Mouse (Mus musculus) spleen, adult 18-20 months (tissue): ENCODE results near the gene Cux1.
A peak's percentile ranks its signal among the peaks of the same experiment; 100 is the strongest.

ENCODE experiments used
- DNase-seq, 2 experiments: peaks; one replicate each; pipeline ENCODE4 v3.0.0; 2022; ENCODE audit warnings: mixed read lengths in 2 of 2

Cux1 gene

DNA sequence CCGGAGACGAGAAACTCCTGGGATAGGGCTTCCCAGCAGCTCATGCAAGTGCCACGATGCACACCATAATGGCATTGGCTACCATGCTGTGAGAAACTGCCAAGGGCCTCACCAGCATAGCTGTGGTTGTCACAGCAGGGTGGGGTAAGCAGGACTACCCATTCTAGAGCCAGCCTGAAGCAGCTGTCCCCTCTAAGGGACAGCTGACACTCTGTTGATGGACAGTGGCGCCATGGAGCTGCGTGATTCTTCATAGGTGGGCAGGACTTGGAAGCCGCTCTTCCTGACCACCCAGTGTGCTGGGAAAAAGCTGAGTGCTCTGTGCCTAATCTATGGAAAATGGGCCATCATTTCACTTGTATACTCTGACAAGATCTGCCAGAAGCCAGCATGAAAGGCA is 266.4 kb downstream of the Cux1 start:
- no peak for DNase-seq

DNA sequence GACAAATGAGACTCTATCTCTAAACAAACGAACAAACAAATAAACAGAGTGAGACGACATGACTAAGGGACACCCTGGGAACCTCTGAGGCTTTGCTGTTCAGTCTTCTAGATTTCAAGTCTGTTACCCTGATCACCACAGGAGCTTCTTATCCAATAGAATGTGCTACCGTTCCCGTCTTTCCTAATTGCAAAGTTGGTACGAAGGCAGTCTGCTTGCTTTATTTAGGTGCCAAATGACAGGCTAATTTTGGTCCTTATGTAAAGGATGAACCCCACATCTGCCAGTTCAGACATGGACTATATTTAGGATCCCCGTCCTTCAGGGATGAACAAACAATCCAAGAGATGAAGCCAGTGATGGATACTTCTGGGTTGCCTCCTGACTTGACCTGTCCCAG is 269.6 kb downstream of the Cux1 start:
- no peak for DNase-seq

DNA sequence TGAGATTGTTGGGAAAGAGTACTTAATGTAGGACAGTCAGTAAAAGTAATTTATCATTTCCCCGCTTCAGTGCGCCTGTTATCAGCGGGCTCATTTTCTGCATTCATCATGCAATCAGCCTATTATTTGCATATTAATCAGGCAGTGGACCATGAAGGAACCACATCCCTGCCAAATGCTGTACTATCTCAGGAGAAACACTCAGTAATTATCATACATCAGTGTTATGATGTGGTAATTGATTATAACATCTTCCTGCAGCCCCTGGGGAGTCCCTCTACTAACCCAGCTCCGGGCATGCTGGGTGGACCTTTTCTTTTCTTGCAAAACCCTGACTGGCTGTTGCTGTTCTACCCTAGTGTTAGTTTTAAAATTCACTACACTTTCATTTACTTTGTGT is 270.4 kb downstream of the Cux1 start:
- no peak for DNase-seq

DNA sequence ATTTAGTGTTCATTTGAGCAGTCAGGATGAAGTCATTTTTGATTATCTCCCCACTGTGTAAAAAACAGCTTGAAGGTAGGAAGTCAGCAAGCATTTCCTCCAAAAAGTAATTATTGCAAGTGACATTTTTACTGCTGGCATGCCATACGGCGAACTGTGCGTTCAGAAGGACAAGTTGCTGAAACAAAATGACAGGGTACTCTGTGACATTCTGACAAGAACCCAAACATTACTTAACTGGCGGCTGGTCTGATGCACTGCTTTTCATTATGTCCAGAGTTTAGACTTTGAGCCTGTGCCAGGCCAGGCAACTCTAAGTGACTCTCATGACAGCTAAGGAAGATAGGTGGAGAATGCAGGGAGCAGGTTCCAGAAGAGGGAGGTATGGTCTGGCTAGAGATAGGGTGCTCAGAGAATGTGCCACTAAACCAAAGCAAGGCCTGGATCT is 274.3 kb downstream of the Cux1 start:
- DNase-seq: no peak

DNA sequence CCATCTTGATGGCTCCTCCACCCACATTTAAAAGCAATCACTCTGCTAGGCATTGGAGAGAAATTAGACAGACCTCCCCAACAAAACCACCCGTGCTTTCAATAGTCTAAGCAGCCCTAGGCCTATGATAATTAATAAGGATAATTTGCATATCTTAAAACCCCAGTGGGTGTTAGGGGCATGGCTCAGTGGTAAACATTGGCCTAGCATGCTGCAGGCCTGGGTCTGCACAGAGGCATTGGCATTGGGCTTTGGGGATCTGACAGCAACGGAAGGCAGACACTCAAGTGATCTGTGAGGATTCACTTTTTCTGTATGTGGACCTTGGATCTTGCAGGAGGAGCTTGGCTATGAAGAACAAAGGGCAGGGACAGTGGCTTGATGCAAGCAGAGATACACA is 274.9 kb downstream of the Cux1 start:
- DNase-seq: no peak

DNA sequence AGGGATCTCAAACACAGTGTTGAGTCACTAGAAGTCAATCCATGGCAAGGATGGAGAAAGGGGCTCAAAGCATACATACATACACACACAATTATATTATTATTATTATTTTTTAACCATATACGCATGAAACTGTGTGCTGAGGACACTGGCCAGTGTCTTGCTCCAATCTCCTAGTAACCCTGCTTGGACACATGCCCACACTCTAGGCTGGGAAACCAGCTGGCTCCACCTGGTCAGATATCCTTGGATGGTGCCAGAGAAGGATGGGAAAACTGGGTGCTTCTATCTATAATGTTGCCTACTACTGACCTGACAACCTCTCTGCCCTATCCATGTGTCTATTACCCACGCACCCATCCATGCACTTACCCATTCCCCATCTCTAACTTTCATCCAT is 275.7 kb downstream of the Cux1 start:
- no peak for DNase-seq

DNA sequence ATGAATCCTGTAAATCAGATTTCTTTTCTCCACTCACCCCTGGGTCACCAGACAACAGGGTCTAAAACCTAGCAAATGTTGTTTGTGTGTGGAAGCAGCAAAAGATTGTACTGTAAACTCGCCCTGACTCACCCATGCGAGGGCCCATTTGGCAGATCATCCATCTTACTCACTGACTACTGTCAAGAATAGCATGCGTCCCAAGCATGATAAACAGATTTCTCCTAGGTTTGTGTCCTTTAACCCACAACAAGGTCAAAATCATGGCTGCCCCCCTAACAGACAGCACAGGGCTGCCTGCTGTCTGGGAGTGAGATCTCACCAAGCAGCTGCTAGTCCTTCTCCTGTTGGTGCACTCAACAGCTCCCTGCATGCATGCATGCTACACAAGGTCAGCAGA is 277.5 kb downstream of the Cux1 start:
- no peak for DNase-seq

DNA sequence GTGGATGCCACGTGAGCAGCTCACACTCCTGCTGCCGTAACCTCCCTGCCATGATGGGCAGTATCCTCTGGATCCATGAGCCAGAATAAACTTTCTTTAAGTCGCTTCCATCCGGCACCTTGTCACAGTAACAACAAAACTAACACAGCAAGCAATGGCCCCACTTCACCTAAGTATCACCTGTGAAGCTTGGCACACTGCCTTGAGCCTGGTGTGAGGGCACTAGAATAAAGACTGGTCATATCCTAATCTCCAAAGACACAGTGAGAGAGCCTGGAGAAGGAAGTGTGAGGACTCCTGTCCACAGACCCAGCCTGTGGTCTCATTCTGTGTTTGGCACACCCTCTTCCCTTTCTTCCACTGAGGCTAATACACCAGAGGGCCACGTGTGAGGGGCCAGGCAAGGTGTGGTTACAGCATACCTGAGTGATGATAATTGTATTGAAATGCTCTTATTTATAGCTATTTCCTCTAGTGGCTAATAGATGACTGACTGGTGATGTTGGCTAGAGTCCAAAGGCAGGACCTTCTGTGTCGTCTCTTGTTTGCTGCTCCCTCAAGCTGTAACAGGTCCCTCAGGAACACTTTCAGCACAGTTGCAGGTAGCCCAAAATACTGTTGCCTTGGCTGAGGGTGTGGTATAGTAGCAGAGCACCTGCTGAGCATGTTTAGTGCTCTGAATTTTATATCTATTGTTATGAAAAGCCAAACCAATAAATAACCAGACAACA is 278.8 kb downstream of the Cux1 start:
- DNase-seq: no peak

DNA sequence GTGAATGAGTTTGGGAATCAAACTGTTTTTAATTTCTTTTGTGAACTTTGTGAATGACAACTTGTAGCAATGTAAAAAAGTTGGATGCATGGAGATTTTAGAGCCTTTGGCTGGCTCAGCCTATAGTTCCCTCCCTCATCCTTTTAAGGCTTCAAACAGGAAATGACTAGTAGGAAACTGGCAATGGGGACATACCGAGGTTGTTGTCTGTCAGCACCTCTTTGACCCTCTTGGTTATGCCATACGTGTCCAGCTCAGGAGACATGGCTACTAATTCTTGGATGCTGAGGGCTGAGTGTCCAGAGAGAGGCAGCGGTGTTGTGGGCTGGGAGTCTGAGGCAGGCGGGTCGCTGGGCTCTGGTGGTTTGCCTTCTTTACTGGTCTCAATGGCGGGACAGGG is 280.7 kb downstream of the Cux1 start:
- DNase-seq: no peak

DNA sequence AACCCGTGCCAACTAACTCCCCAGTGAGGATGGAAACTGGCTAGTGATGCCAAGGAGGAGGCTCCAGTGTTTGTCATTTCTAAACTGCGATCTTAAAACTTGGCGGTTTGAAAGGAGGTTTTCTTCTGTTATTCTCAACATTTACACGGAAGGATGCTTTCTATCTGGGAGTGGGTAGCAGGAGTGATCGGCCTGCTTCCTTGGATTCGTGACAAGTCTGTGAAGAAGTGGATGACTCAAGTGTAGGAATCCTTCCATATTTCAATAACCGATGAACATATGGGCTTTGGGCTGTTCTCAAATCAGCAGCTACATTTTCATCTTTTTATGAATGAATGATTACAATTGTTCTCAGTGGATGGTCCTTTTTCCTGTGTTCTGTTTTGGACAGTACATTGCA is 282.2 kb downstream of the Cux1 start:
- DNase-seq: no peak

DNA sequence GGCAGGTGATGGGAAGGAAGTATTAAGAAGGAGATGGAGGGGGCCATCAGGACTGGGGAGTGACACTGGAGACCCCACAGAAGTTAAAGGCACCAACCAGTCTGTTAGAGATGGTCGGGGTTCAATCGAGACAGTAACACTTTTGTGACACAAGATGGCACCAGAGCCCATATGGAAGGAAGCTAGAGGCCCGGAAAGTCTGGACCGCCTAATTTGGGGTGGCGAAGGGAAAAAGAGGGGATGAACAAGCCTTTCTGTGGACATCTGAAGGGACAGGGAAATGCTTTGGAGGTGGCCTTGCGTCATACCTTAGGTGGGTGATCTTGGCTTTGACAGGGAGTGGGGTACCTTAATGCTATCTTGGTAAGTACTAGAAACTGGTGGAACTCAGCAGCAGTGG is 285.9 kb downstream of the Cux1 start:
- no peak for DNase-seq

DNA sequence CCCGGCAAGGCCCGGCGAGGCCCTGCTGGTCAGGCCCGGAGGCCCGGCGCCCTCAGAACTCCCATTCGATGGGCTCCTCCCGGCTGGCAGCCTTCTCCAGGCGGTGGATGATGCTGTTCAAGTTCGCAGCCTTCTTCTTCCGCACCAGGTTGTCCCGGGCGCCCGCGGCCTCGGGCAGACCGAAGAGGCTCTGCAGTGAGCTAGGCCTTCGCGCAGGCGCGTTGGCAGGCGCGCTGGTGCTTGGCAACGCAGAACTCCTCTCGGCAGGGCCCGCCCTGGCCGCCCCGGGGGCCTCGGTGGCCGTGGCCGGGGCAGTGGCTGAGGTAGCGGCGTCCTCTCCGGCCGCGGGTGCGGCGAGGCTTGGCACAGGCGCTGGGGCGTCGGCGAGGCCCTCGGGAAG is 292.6 kb downstream of the Cux1 start:
- no peak for DNase-seq

DNA sequence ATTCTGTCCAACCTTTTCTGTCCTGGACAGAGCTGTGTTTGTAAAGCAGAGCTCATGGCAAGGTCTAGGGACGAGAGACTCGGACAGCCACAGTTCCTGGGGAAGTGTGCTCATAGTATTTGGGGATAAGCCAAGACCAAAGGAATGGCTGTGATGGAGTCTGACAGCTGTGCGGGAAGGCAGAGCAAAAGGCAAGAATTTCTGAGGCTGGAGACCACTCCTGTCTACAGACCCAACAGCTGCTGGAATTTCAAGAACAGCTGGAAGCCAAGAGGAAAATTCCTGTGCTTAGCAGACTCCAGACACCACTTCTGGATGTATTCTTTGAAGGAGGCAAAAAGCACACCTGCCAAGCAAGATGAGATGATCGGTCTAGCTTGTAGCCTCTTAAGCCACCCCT is 297.4 kb downstream of the Cux1 start:
- no peak for DNase-seq

DNA sequence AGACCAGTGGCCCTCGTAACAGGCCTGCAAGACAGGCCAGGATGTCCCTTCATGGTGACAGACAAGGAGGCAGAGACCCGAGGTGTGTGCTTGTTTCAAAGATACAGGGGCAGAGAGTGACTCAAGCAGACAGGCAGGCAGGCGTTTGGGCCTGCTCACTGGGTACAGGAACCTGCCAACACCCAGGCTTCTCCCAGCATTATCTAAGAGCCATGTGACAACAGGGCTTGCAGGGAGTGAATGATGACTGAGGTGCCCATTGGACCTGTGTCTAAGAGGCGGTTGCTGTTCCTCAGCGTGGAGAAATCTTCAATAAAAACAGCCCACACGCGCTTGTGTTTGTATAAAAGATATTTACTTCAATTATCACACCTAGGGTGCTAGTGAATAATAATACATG is 301.2 kb downstream of the Cux1 start:
- DNase-seq: no peak

DNA sequence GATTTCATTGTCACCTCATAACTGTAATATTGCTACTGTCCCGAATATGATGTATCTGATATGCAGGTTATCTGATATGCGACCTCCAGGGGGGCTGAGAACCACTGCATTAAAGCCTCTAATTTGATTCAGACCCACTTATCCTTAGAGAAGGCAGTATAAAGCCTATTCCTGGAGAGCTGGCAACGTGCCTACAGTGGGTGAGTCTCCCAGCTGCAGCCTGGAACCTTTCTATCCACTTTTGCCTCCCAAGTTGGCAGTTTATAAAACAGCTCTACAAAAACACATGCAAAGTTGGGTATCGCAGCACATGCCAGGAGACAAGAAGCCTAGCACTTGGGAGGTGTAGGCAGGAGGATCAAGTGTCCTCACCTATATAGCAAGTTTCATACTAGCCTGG is 303.9 kb downstream of the Cux1 start:
- no peak for DNase-seq

DNA sequence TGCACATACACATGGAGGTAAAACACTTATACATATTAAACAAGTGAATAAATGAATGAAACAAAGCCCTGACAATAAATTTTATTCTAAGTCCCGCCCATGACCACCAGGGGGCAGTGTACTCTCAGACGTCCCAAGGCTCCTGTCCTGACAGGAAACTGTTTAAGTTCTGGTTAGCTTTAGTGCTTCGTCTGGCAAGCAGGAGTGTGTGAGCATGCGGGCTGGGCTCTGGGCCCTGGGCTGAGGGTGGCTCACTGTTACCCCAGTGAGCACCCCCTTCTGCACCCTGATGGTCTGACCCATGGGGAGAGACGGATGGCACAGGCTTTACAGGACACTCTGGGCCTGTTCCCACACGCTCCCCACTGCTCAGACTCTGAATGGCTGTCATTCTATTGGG is 308.4 kb downstream of the Cux1 start:
- peak in 1 of 2 experiments; percentile 80 for DNase-seq

DNA sequence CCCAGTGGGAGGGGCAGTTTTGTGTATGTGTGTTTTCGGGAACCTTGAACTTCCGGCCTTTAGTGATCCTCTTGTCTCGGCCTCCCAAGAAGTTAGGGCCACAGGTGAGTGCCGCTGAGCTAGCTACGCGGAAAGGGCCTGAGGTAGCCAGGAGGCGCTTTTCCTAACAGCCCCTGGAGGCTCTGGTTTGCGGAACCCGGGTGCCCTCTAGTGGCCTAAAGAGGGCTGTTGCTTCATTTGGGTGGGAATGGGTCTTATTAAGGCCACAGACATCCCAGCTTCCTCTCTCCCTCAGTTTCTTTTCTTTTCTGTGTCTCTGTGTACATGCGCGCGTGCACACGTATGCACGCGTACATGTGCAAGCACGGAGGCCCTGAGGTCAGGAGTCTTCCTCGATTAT is 314.4 kb downstream of the Cux1 start:
- peak; percentile 58 to 89 for DNase-seq

DNA sequence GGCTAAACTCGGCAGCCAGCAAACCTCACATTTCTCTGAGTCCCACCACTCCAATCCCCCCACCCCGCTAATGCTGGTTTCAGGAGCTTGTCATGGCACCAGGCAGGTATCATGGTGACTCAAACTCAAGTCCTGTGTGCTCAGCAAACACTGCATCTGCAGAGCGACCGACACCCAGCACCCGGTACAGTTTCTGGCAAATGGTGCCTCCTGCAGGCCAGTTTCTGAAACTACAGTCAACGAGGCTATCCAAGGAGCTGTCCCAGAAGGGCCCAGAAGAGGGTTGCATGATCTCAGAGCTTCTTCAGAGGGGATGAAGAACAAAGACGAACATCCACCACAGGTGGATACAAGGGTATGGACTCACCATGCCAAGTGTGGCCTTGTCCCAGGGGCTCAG is 316.3 kb downstream of the Cux1 start:
- peak in 1 of 2 experiments; percentile 63 for DNase-seq

DNA sequence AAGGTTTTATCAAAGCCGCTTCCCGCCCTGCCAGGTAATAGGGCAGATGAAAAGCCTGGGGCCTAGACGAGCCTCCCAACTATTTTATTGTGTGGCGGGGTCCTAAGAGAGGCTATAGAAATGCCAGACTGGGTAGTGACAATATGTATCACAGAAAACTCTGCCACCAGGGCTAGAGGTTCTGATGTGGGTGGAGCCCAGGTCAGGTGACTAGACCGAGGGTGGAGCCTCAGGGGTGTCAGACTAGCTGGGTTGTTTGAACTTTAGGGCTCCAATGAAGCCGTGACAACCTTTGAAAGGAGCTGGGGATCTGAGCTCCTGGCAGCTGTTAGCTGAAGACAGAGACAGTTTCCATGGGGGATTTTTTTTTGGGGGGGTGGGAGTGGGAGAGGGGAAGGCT is 318.8 kb downstream of the Cux1 start:
- DNase-seq: no peak

DNA sequence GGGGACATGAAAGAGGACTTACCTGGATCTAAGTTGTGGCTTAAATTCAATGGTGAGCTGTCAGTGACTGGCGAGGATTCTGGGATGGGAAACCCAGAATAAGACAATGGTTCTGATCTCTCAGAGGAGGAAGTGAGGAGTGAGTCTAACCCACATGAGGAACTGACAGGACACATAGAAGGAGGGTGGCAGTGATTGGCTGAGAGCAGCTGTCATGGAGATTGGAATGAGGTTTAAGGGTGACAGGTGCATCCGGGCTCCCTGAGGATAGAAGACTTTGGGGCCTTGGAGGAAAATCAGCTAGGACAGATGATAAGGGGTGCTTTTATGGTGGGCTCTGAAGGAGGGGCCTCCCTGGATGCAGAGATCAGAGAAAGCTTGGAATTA is 320.8 kb downstream of the Cux1 start, which contains the start of gene Sh2b2:
Sh2b2 (minus strand) TSS at position 105 of the 387 bp plus-strand sequence.
- no peak for DNase-seq

DNA sequence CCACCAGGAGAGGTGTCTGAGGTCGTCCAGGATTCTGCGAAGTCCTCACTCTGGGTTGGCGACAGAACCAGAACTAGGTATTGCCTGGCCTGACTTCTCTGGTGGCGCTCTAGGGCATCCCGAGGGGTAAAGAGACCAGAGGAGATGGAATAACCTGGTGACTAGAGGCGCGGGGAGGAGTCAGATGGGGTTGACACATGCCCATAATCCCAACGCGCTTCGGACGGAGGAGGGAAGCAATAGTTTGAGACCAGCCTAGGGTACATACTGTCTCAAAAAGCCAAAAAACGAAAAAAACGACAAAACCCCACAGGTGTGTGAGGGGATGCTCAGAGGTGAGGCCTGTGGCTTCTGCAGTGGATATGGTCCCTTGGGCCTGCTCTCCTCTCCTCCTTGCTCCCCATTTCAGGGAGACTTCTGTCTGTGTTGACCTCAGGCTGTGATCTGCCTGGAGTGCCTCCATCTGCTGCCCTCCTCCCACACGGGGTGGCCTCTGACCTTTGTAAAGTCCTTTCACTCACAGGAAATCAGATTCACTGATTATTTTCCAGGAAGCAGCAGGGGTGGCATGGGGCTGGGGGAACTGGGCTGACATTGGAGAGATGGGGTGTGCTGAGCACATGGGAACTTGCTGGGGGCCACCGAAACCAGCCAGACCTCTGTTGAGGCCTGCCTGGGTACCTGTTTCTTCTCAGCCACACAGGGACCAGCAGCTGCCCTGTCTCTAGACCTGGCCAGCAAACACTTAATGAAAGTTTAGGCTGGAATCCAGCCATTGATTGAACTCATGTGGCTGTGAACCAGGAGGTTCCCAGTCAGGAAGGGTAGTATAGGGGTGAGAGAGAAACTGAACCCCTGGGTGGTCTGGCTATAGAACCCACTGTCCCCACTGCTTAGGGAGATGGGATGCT is 321.5 kb downstream of the Cux1 start:
- peak in 1 of 2 experiments; percentile 27 for DNase-seq

DNA sequence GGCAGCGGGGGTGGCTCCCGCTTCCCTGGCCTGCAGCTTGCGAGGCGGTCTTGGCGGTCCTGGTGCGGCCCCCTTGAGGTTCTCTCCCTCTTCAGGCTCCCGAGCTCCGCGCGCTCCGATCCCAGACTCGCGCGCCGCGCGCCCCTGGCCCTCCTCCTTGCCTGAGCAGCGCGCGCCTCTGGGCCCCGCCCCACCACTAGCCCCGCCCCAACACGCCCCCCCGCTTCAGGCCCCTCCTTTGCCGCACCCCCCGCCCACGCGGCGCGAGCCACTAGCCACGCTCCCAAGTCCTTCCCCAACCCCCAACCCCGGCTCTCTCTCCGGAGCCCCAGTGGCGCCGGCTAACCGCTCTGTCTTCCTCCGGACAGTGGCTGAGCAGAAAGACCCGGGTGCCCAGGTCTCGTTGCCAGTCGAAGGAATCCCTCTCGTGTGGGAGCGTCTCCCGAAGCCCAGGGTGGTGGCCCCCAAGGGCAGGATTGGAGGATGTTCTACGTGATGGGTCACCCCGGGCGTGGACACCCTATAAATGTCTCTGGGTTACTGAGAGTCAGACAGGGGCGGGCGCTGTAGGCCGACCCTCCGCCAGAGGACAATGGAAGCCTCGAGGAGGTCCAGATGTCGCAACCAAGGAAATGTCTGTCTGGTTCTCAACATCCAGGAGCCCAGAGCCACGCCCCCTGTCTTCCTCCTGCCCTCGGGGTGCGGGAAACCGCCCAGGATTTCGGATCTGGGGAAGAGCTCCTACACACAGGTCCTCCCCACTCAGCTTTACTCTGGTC is 322.3 kb downstream of the Cux1 start:
- DNase-seq: peak; percentile 68 to 85
